Mouse (Mus musculus) ES-E14 (cell line): ENCODE measurements around the gene Thap12.

Experiments
- HCFC1 ChIP-seq: IDR thresholded peaks from 2 replicates; pipeline ENCODE4 v1.6.1; 2012; ENCODE audit warnings: low read length, inconsistent platforms, borderline replicate concordance; ENCODE audit not compliant: insufficient read depth
- ZC3H11A ChIP-seq: IDR thresholded peaks from 2 replicates; pipeline ENCODE4 v1.6.1; 2012; ENCODE audit warnings: low read depth, mild to moderate bottlenecking, inconsistent platforms, low read length, borderline replicate concordance

- TF ChIP-seq ZC3H11A = no peak
- TF ChIP-seq HCFC1 = no peak
Measured at GRCm38 (mm10) chr7:98734876-98735275, 32.0 kb downstream of the Thap12 start.
